Mouse (Mus musculus) C2C12 (cell line): Measurements from ENCODE around the gene Eef1a2.

Source experiments
- CEBPB ChIP-seq: IDR thresholded peaks from one replicate; pipeline ENCODE4 v1.6.1; 2011; ENCODE audit warnings: low read depth, mild to moderate bottlenecking, control low read depth, moderate library complexity
- CTCF ChIP-seq: IDR thresholded peaks from one replicate; pipeline ENCODE4 v1.5.1; 2011; ENCODE audit not compliant: control insufficient read depth, insufficient read depth, insufficient read length
- FOSL1 ChIP-seq: IDR thresholded peaks from one replicate; pipeline ENCODE4 v1.8.0; 2011; ENCODE audit warnings: mild to moderate bottlenecking, low read length; ENCODE audit not compliant: poor library complexity, insufficient read depth, severe bottlenecking
- MAX ChIP-seq: IDR thresholded peaks from one replicate; pipeline ENCODE4 v1.6.1; 2011; ENCODE audit warnings: mild to moderate bottlenecking, control low read depth
- MYOD1 ChIP-seq: IDR thresholded peaks from one replicate; pipeline ENCODE4 v1.6.1; 2011; ENCODE audit warnings: low read depth; ENCODE audit not compliant: control insufficient read depth, insufficient read length
- MYOG ChIP-seq: IDR thresholded peaks from one replicate; pipeline ENCODE4 v1.6.1; 2011; ENCODE audit not compliant: control insufficient read depth, insufficient read length; ENCODE audit errors: extremely low read depth
- USF1 ChIP-seq: IDR thresholded peaks from one replicate; pipeline ENCODE4 v1.6.1; 2011; ENCODE audit warnings: low read depth, mild to moderate bottlenecking, control low read depth, moderate library complexity

DNA sequence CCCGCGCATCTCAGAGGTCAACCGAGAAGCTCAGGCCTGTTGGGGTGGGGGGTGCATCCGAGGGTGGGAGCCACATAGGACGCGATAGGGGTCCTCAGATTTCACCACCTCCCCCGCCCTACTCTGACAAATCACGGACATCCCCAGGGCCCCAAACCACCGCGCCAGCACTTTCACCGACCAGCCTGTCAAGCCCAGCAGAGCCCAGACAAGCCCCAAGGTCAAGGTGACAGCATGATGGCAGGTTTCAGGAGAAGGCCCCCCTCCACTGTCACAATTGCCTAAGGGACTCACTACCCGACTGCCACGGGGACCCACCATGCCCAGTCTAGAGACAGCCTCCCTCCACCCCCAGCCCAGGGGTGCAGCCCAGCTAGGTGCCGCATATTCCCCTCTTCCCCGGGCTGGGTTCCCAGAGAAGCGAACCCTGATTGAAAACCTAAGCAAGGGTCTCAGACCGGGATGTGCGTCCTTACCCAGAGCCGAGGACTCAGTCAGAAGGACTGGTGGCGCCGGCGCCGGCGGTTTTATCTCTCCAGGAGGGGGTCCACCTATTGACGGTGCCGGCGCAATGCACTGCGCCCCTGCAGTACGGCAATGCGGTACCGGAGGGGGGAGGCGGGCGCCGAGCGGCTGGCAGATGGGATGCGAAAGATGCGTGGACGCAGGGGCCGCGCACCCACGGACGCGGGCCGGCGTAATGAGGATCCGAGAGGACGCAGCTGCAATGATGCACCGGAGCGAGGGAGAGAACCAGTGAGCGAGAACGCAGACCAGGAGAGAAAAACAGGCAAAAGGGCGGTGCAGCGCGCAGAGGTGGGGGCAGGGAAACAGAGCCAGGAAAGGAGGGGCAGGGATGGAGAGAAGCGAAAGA lies at the start of gene Eef1a2:
- TF ChIP-seq MYOG (no peak), CTCF (no peak), FOSL1 (no peak), CEBPB (no peak), USF1 (no peak), MYOD1 (no peak), MAX (no peak)
